Mouse (Mus musculus) forebrain, embryonic 13.5 days (tissue): Measurements from ENCODE around the gene Dtnbp1. TPM values are rescaled to one million over a fixed set of nuclear protein-coding genes. Genes with fewer than 3 reads are reported as not detected.

ENCODE experiments used
- ATAC-seq: fragments of 200-750 bp; cut with Nextera tagmentation; 2 replicates; pipeline ENCODE4 v1.8.0; 2017
- H3K27ac ChIP-seq: fragments of 300-500 bp; sonication (generic); 2 replicates; pipeline ENCODE4 v1.5.1; 2015; ENCODE audit warnings: inconsistent platforms, mild to moderate bottlenecking, moderate library complexity
- H3K27me3 ChIP-seq: fragments of 300-500 bp; sonication (generic); 2 replicates; pipeline ENCODE4 v1.6.1; 2015; ENCODE audit warnings: mild to moderate bottlenecking, inconsistent platforms
- H3K36me3 ChIP-seq: fragments of 300-500 bp; sonication (generic); 2 replicates; pipeline ENCODE4 v1.6.1; 2015; ENCODE audit warnings: mild to moderate bottlenecking, inconsistent platforms; ENCODE audit not compliant: poor library complexity, severe bottlenecking
- H3K4me1 ChIP-seq: fragments of 300-500 bp; sonication (generic); 2 replicates; pipeline ENCODE4 v1.6.1; 2015; ENCODE audit warnings: inconsistent platforms
- H3K4me2 ChIP-seq: fragments of 300-500 bp; sonication (generic); 2 replicates; pipeline ENCODE4 v1.6.1; 2015; ENCODE audit warnings: inconsistent platforms, mild to moderate bottlenecking, moderate library complexity
- H3K4me3 ChIP-seq: fragments of 300-500 bp; sonication (generic); 2 replicates; pipeline ENCODE4 v1.5.1; 2015; ENCODE audit warnings: mild to moderate bottlenecking, inconsistent platforms
- H3K9ac ChIP-seq: fragments of 300-500 bp; sonication (generic); 2 replicates; pipeline ENCODE4 v1.6.1; 2015; ENCODE audit warnings: mild to moderate bottlenecking, inconsistent platforms
- H3K9me3 ChIP-seq: fragments of 300-500 bp; sonication (generic); replicated peaks from 2 replicates; pipeline ENCODE4 v1.6.1; 2016; ENCODE audit warnings: inconsistent platforms
- WGBS: fragments of 180-500 bp; shearing (Covaris S2); methylation state at CpG from one replicate; pipeline ENCODE4 v1.1.7; 2015; 5-methylcytosine and 5-hydroxymethylcytosine counted together
- polyA plus RNA-seq: library from polyadenylated mRNA; unstranded; fragments of >200 nt; fragmentation: Nextera tagmentation; extraction: Ambion mirVana; gene quantifications from 2 replicates; pipeline ENCODE4 v1.2.1, GENCODE M21; 2015

Gene Dtnbp1
- polyA plus RNA-seq, 1 experiment from 2014 or later, result 95.4 TPM

- no peak overlapping the region for H3K4me2 ChIP-seq
- no peak overlapping the region for H3K4me3 ChIP-seq
- H3K9ac ChIP-seq, result no peak overlapping the region
- peaks cover 9% of the 10 kb centered on the region for H3K4me1 ChIP-seq
- peak; percentile 88 for ATAC-seq
- H3K27ac ChIP-seq, result peak overlapping the region; percentile 49; the same call in 1 of the 2 replicates
- H3K36me3 ChIP-seq, result no peaks in the 10 kb centered on the region
- whole genome bisulfite sequencing, result 13% methylated on average over 2 of the region's 2 CpGs
- H3K27me3 ChIP-seq, result no peaks in the 10 kb centered on the region; the same call in 1 of the 2 replicates
- H3K9me3 ChIP-seq, result no peaks in the 10 kb centered on the region
These were observed 24.9 kb downstream of the Dtnbp1 start for GRCm38 (mm10) chr13:44977059-44977458.

- no peak overlapping the region for H3K4me3 ChIP-seq
- no peak overlapping the region for H3K4me2 ChIP-seq
- peak overlapping the region; percentile 14; the same call in 1 of the 2 replicates for H3K27ac ChIP-seq
- 0 out of 2 replicates have a peak overlapping the region, but pooled peaks have one; percentile 30 for H3K9ac ChIP-seq
- no peaks in the 10 kb centered on the region for H3K36me3 ChIP-seq
- peaks cover 15% of the 10 kb centered on the region for H3K4me1 ChIP-seq
- H3K9me3 ChIP-seq, result no peaks in the 10 kb centered on the region
- H3K27me3 ChIP-seq, result no peaks in the 10 kb centered on the region
- peak; percentile 87 for ATAC-seq
- 61% methylated on average over 5 of the region's 5 CpGs for WGBS
These were observed 41.2 kb downstream of the Dtnbp1 start for GRCm38 (mm10) chr13:44960542-44961291.

- no peak overlapping the region for H3K4me3 ChIP-seq
- no peaks in the 10 kb centered on the region for H3K9me3 ChIP-seq
- no peak overlapping the region for H3K9ac ChIP-seq
- H3K27ac ChIP-seq, result no peak overlapping the region
- no peaks in the 10 kb centered on the region for H3K36me3 ChIP-seq
- no peaks in the 10 kb centered on the region for H3K27me3 ChIP-seq
- no peak overlapping the region for H3K4me2 ChIP-seq
- WGBS, result 94% methylated on average over 8 of the region's 8 CpGs
- H3K4me1 ChIP-seq, result peaks cover 15% of the 10 kb centered on the region
- ATAC-seq, result no peak
These were observed 44.9 kb downstream of the Dtnbp1 start for GRCm38 (mm10) chr13:44957049-44957448.

- H3K4me2 ChIP-seq, result no peak overlapping the region
- H3K36me3 ChIP-seq, result no peaks in the 10 kb centered on the region
- H3K4me1 ChIP-seq, result peaks cover 5% of the 10 kb centered on the region
- 91% methylated on average over 6 of the region's 6 CpGs for WGBS
- no peak overlapping the region for H3K4me3 ChIP-seq
- ATAC-seq, result no peak
- no peaks in the 10 kb centered on the region for H3K27me3 ChIP-seq
- no peak overlapping the region for H3K9ac ChIP-seq
- no peak overlapping the region for H3K27ac ChIP-seq
- no peaks in the 10 kb centered on the region for H3K9me3 ChIP-seq
These were observed 46.2 kb downstream of the Dtnbp1 start for GRCm38 (mm10) chr13:44955781-44956180.

GRCm38 (mm10) chr13:44954232-44954568 lies 47.7 kb downstream of the Dtnbp1 start:
- ATAC-seq, result no peak
- WGBS, result 93% methylated on average over 1 of the region's 1 CpGs
- Histone ChIP-seq H3K27me3 (no peaks in the 10 kb centered on the region), H3K9ac (no peak overlapping the region), H3K4me3 (no peak overlapping the region), H3K4me2 (no peak overlapping the region), H3K4me1 (no peaks in the 10 kb centered on the region), H3K27ac (no peak overlapping the region), H3K36me3 (no peaks in the 10 kb centered on the region), H3K9me3 (no peaks in the 10 kb centered on the region)

GRCm38 (mm10) chr13:44953546-44954231 lies 48.3 kb downstream of the Dtnbp1 start:
- WGBS, result 73% methylated on average over 8 of the region's 8 CpGs
- Histone ChIP-seq H3K4me3 (no peak overlapping the region), H3K9ac (no peak overlapping the region), H3K27me3 (no peaks in the 10 kb centered on the region), H3K4me2 (no peak overlapping the region), H3K9me3 (no peaks in the 10 kb centered on the region), H3K27ac (no peak overlapping the region), H3K4me1 (no peaks in the 10 kb centered on the region), H3K36me3 (no peaks in the 10 kb centered on the region)
- no peak for ATAC-seq

- H3K9ac ChIP-seq, result no peak overlapping the region
- no peaks in the 10 kb centered on the region for H3K9me3 ChIP-seq
- H3K27ac ChIP-seq, result no peak overlapping the region
- WGBS, result 79% methylated on average over 10 of the region's 10 CpGs
- peaks cover 10% of the 10 kb centered on the region for H3K4me1 ChIP-seq
- no peak overlapping the region for H3K4me3 ChIP-seq
- H3K36me3 ChIP-seq, result no peaks in the 10 kb centered on the region
- H3K4me2 ChIP-seq, result no peak overlapping the region
- no peak for ATAC-seq
- no peaks in the 10 kb centered on the region for H3K27me3 ChIP-seq
These were observed 49.4 kb downstream of the Dtnbp1 start for GRCm38 (mm10) chr13:44952393-44953086.

GRCm38 (mm10) chr13:44948320-44949250 lies 53.4 kb downstream of the Dtnbp1 start:
- Histone ChIP-seq H3K4me3 (no peak overlapping the region), H3K9ac (no peak overlapping the region), H3K27me3 (no peaks in the 10 kb centered on the region), H3K4me1 (peaks cover 44% of the 10 kb centered on the region), H3K4me2 (no peak overlapping the region), H3K9me3 (no peaks in the 10 kb centered on the region), H3K36me3 (no peaks in the 10 kb centered on the region), H3K27ac (no peak overlapping the region)
- 88% methylated on average over 16 of the region's 16 CpGs for WGBS
- no peak for ATAC-seq

- WGBS, result 6% methylated on average over 8 of the region's 8 CpGs
- H3K27ac ChIP-seq, result peak overlapping the region; percentile 91
- no peaks in the 10 kb centered on the region for H3K36me3 ChIP-seq
- ATAC-seq, result peak; percentile 81
- no peaks in the 10 kb centered on the region for H3K27me3 ChIP-seq
- peaks cover 60% of the 10 kb centered on the region for H3K4me1 ChIP-seq
- peak overlapping the region; percentile 50 for H3K4me3 ChIP-seq
- peak overlapping the region; percentile 70 for H3K9ac ChIP-seq
- peak overlapping the region; percentile 62 for H3K4me2 ChIP-seq
- no peaks in the 10 kb centered on the region for H3K9me3 ChIP-seq
These were observed 54.9 kb downstream of the Dtnbp1 start for GRCm38 (mm10) chr13:44946880-44947635.

- no peaks in the 10 kb centered on the region for H3K27me3 ChIP-seq
- no peak overlapping the region for H3K9ac ChIP-seq
- ATAC-seq, result peak; percentile 48
- no peaks in the 10 kb centered on the region for H3K9me3 ChIP-seq
- WGBS, result 40% methylated on average over 2 of the region's 2 CpGs
- no peak overlapping the region for H3K27ac ChIP-seq
- peak overlapping the region; percentile 16 for H3K4me2 ChIP-seq
- H3K4me3 ChIP-seq, result no peak overlapping the region
- peaks cover 75% of the 10 kb centered on the region for H3K4me1 ChIP-seq
- H3K36me3 ChIP-seq, result 0 out of 2 replicates have a peak, but pooled peaks cover 3% of the 10 kb centered on the region
These were observed 58.3 kb downstream of the Dtnbp1 start for GRCm38 (mm10) chr13:44943618-44944017.
